Mouse (Mus musculus): ENCODE measurements at regions not wholly inside any gene's neighbourhood (a gene's known extent, or its start where the extent isn't known, plus 50 kb on each side); places are given as distances from the start of the nearest gene placed in this dataset.

DNA sequence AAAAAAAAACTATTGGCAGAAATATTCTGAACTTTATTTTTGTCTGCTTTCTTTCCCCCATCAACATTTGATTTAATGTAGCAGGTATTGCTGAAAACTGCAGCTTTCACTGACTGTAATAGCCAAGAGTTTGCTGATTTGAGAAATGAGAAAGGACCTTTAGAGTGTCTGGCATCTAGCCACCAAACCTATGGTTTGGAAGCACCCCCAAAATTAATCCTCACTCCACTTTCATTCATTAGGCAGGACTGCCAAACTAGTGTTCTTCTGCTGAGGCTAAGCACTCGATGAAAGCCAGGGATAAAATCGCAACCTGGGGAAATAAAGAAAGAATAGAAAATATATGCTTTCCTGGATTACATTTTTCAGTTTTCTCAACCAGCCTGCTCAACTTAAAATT lies 320.4 kb downstream of the Atp6ap1l start:
- DNase-seq (ENCODE audit: low read depth), result no peak

DNA sequence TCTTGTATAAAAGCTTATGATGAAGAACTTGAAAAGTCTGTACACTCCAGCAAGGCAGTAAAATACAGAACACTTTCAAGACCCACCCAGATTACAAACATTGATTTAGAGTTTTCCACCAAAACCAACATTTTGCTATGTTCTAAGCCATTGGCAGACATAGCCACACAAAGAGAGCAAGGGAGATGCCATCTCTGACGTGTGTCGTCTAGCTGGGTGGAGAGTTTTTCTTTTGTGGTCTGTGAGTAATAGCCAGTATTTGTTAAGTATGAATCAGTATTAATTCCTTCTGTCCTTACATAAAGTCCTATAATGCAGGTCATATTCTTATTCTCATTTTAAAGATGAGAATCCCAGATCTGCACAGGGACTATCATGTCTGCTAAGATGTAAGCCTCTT lies 329.8 kb downstream of the Atp6ap1l start:
- no peak for DNase-seq (ENCODE audit: low read depth)

DNA sequence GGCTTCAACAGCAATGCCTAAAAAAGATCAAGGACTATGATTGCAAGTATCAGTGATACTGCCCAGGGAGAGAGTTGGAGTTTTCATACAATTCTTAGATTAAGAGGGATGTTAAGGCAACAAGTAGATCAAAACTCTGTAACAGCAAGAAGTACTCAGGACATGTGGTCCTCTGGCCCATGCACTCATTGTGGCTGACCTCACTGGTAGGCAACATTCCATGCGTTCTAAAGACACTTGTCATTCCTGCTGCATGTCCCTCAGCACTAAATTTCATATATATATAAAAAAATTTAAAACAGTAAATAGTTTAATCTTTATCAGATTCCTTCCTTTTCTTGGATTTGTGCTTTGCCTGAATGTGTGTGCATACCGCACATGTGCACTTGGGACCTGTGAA lies 332.6 kb downstream of the Atp6ap1l start:
- DNase-seq (ENCODE audit: low read depth), result no peak

DNA sequence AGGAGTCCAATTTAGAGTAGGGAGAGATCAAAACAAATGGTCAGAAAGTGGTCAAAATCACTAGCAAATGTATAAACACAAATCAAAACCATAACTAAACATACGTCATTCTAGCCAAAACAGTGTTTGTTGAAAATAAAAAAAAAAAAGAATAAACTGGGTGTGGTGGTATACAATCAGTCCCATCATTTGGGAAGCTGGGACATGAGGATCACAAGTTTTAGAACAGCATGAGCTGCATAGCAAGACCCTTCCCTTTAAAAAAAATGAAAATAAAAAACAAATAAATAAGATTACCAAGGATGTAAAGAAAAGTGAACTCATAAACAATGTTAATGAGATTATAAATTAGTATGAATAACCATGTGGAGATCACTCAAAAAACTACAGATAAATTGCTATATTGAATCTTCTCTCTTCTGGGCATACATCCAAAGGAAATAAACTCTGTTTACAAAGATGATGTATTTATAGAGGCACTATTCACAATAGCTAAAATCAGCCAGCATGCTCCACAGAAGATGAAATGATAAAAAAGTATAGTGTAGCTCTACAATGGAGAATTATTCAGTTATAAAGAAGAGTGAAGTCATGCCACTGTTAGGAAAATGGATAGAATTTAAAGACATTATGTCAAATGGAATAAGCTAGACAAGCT lies 341.8 kb downstream of the Atp6ap1l start:
- DNase-seq (ENCODE audit: low read depth), result no peak

DNA sequence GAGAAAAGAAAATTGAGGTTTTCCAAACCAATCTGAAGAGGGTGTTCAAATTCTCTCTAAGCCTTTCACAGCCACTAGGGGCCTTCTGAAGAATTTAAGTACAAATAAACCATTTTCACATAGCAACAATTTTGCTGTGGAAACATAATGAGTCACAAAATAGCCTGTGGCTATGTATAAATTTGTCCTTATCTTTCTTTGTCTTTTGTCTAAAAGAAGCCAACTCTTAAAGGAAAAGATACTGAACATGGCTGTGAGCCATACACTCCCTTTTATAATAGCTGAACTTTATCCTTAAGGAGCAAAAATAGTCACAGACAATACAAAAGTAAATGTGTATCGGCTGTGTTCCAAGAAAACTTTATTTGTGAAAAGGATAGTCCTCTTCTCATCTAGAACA lies 345.1 kb downstream of the Atp6ap1l start:
- no peak for DNase-seq (ENCODE audit: low read depth)

DNA sequence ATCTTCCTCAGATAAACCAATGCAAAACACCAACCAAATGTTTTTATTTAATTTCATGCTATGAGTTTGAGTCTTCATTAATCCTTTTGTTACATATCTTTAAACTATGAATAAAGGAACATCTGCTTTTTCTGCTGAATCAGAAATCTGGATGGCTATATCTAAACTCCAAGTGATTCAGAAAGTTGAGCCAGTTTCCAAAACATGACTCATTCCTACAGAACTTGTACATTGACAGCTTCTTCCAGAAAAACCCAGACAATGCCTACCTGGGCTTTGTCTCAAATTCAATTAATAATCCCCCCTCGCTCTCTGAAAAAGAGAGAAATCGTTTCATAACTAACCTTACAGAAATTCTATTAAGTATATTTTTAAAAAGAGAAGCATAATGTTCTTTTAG lies 345.7 kb downstream of the Atp6ap1l start:
- no peak for DNase-seq (ENCODE audit: low read depth)

DNA sequence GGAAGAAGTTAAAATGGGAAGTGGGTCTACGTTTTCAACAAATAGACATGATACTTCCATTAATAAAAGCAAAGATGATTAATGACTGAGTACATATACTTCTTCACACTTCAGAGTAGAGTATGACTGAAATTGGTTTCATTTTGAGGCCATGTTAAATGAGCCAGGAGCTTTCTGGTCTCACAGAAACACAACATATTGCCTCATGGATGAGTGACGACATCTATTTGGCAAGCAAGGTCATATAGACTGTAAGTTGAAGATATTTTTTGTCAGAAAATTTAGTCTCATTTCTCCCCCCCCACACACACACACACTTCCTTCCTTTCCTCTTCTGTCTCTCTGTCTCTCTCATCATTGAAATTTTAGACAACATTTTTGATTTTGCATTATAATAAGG lies 354.0 kb downstream of the Atp6ap1l start:
- DNase-seq (ENCODE audit: low read depth), result no peak

DNA sequence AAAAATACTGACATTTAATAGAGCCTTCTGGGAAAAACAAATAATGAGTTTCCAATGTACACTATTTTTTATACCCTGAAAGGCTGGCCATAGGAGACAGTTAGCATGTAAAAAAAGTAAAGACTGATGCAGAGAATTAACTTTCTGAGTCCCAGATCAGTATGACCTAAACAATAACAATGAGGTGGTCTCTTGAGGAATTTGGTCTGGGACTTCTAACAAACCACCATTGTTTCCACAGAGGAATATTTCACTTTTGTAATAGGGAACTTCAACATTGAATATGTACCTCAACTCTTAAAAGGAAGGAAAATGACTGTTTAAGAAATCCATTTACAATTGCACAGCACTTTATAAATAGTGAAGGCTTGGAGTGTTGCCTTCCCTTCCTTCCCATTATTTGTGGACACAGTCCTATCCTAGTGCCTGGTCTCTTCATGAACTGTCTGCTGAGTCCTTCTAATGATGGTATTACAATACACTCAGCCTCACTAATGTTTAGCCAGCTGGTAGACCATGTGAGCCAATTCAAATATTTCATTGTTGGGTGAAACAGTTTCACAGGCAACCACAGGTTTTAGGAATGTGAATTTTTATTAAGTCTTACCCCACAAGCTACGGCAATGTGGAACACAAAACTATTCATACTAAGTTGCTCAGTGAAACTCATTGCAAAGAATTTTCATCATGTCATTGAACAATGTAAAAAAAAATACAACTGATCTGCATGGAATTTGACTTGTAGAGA lies 358.7 kb downstream of the Atp6ap1l start:
- no peak for DNase-seq (ENCODE audit: low read depth)

DNA sequence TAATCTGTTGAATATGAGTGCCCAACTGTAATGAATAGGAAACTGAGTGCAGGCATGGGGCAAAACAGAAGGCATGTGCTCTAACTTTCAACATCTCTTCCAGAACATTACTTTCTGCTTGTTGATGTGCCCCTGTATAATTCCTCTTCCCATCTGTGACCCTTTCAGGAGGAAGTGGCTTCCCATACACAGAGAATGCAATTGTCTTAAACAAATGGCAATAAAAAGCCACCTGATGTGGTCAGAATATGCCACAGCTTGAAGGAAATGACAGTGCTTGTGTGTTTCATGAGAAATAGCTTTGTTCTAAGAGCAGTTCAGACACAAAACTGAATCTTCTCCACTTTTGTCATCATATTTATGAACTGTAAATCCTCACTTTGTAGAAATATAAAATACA lies 359.3 kb downstream of the Atp6ap1l start:
- DNase-seq (ENCODE audit: low read depth), result no peak

DNA sequence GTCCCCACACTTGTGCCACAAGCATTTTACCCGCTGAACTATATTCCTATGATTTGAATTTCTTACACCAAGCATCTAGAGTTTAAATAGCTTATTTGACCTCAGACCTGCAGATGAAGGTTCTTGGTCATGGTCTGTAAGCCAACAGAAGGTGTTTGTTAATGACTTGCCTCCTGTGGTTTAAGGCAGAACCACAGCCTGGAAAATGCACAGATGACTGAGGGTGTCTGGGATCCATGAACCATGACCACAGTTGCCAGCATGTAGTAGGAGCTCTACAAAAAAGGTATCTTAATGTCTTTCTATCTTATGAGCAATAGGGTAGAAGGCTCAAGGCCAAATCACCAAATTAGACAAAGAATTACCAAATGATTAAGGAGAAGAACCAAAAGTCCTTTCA lies 367.6 kb downstream of the Atp6ap1l start:
- DNase-seq (ENCODE audit: low read depth), result no peak

DNA sequence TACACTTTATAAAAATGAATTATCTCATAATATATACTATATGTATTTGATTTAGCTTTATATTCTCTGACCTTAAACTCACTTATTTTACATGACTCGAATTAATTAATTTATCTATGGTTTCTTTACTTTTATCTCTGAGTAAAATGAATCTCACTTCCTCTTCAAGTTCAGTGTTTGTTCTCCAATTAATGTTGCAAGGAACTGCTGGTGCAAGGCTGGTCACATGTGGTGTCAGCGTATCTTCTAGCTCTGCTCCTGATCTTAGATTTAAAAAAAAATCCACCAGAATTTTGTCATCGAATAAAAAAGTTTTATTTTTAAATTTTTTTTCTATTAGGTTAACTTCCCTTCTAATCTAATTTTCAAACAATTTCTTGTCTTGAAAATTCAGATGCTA lies 378.2 kb downstream of the Atp6ap1l start:
- DNase-seq (ENCODE audit: low read depth), result no peak

DNA sequence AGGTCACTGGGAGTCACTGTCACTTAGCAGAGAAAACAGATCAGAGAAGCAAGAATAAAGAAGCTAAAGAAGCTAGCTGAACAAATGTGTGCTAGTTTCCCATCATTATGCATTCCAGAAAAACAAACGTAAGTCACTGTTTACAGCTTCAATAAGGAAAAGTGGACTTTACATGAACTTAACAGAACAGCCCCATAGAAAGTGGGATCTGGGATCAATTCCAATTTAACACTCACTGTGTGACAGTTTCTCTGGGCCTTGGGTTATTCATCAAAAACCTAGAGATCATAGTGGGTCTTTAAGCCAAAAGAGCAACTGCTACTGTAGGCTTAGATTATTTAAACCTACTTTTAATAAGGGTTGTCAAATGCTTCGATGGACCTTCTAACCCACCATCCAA lies 379.4 kb downstream of the Atp6ap1l start:
- no peak for DNase-seq (ENCODE audit: low read depth)

DNA sequence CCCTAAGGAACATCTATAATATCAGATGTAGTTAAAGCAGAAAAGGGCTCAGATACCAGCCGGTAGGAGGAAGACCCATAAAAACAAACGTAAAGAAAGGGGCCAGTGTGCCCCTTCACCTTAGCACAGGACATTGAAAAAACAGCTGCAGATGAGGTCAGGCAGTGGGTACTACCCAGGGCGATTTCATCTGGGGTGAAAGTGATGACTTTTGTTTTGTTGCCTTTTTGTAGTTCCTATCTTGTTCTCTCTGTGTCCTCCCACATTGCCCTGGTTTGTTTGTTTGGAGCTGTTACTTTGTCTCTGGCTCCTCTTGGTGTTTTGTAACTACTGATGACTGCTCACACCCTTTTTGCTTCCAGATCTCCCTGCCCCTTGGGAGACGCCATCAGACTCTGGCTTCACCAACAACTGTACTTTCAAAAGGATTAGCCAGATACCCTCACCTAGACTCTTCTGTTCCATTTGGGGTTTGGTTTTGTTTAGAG lies 383.4 kb downstream of the Atp6ap1l start:
- DNase-seq (ENCODE audit: low read depth), result no peak

DNA sequence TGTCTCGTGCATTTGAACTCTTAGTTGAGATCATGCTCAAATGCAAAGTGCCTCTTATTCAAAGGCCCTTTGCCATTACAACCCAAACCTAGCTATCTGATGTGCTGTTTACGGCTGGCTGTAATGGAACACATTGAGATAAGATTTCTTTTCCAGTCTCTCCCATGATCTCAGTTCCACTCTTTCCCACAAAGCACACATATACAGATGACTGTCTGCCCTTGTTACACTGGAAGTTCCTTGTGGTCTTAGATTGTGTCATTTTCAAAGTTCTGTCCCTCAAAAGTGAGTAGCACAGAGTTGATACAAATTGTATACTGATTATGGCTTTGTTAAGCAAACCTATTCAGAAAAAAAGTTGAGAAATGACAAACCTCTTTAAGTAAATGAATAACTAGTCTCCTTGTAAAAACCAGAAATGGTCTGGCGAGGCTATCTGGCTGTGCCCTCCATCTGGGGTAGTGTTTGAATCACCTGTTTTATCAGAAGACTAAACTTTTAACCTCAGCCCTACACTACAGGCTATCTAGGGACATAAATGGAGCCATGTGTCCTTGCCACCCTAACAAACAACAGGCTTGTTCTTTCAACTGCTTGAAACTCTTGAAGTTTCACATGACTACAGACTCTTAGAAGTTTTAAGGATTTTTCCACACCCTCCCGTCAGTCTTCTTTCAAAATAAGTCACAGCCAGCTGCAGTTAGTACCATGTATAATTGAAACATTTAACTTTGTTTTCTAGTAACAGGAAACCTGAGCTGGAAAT lies 384.0 kb downstream of the Atp6ap1l start:
- DNase-seq (ENCODE audit: low read depth), result no peak

DNA sequence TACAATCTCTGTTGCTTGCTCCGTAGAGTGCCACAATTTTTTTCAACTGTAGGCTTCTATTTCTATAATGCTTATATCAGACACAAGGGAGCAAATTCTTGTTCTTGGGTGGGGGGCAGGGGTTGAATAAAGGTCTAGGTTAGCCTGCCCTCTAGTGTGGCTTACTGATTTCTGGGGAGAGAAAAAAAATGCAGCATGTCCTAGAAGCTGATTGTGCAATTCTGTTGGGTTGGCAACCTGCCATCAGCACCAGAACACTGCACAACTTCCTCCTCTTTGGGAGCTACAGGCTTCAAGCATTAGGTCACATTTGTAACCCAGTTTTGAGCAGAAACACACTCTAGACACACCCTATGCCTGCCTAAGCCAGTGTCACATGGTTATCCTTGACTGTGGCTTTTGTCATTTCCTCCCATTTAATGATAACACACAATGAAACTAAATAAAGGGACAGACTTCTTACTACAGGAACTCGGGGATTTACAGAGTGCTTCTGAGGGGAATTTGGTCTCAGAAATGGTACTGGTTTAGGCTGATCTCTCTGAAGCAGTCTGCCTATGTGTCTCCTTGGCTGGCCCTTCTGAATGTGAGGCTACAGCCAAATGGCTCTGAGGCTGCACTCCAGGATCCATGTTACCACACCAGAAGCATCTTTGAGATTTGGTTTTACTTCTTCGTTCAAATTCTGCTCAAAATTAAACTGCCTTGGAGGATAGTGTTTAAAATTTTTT lies 389.2 kb downstream of the Atp6ap1l start:
- peak; percentile 0 for DNase-seq (ENCODE audit: low read depth)

DNA sequence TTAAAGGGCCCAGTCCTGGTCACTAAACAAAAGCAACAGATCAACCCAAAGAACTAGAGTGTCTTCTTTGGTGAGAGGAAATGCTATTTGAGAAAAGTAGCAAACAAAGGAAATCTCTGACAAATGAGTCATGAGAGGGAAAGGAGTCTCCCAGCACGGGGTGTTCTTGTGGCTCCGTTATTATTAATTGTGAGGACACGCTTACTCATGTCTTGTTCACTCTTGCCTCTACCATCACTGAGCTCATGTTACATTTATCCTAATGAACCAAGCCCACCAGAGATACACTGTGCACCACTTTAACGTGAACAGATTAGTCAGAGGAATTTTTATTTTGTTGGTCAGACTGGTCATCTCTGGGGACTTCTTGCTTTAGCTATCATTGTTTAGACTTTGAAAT lies 391.3 kb downstream of the Atp6ap1l start:
- no peak for DNase-seq (ENCODE audit: low read depth)

DNA sequence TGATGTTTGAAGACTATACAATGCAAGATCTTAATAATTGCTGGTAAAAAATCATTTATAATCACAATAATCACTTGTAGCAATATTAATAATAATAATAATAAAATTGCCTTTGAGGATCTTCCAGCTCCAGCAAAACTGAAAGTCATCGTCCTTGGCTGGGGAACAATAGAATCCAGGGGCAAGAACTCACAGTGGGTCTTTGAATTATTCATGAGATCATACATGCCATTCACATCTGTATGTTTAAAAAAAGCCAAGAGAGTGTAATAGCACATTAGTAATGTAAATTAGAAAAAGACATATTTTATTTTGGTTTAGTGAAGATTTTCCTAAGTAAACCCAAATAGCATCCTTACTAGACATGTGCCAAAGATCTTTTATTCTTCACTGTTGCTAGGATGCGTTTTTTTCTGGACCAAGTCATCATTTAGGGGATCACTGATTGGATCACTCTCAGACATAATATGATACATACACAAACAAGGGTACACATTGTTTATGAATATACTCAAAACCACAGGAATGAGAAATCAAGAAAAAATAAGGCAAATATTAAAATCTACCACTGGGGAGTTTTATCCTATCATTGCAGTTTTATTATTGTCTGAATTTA lies 392.3 kb downstream of the Atp6ap1l start:
- no peak for DNase-seq (ENCODE audit: low read depth)

DNA sequence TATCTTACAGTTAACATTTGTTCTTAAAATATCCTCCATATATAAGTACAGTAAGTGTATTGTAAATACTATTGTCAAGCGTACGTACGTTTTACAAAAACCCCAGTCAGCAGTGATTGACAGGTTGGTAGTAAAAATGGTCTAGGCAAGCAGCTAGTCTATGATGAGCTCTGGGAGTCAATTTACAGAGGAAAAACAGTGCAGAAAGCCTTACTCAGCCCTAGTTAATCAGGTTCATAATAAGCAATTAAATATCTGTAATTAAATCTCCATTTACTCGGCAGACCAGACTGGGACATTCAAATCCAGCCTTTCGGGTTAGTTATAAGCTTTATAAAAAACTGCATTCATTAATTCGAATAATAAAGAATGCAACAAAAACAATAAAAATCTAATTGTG lies 394.7 kb downstream of the Atp6ap1l start:
- no peak for DNase-seq (ENCODE audit: low read depth)

DNA sequence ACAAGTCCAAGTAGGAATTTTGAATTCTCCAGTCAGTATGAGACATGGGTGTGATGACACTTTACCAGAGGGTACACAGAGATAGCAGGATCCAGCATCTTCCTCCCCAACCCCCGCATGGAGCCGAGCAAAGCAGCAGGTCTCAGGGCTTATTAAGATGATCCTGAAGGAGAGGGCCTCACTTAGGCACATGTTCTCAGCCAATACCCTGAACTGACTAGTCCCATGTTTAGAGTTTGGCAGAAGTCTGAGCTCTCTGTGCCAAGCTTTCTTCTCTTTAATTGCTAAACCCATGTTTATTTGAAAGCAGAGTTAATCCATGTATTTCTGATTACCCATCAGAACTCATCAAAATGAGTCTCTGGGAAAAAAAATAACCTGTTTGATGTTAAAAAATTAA lies 402.0 kb downstream of the Atp6ap1l start:
- no peak for DNase-seq (ENCODE audit: low read depth)

DNA sequence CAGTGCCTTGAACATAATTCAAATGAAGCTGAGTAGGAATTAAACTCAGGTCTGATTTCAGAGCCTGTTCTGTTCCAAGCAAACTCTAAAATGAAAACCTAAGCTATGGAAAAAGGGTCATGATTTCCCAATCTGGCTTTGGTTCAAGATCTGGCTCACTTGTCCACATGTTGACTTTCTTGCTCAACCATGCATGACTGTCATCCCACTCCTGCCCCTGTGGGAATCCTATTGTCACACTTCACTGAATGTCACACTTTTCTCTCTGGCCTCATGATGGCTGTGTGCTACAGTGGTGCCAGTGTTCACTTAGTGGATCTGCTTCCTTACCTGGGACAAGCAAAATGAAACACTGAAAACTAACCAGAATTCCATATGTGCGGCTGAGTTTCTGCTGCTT lies 403.0 kb downstream of the Atp6ap1l start:
- DNase-seq (ENCODE audit: low read depth), result no peak

DNA sequence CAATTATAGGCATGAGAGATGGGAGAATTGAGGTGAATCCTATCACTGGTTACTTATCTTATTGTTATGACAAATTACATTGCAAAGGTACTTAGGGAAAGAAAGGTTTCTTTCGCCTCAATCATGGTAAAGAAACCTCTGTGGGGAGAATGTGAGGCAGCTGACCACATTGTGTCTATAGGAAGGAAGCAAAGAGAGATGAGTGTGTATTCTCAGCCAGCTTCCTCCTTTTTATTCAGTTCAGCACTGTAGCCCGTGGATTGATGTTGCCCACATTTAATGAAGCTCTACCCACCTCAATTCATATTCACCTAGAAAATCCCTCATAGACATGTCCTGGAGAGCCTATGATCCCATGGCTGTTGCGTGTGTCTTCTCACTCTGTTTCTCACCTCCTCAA lies 406.2 kb downstream of the Atp6ap1l start:
- DNase-seq (ENCODE audit: low read depth), result no peak

DNA sequence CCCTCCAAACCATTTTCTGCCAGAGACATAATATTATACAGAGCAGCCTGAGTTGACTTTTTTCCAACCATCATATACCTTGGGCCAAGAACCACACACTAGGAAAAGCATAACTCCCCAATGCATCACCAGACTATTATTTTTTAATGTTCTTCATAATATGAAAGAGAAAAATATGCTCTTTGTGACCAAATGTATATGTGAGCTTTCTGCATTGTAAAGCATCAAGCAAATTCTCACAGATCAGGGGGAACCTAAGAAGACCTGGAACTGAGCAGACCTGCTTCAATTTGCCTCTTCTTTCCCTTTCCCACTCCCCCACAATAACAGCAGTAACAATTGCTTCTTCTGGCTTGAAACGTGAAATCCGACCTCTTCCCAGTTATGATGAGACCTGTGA lies 407.6 kb downstream of the Atp6ap1l start:
- DNase-seq (ENCODE audit: low read depth), result no peak
